Mouse (Mus musculus) ES-Bruce4 (cell line): Measurements from ENCODE around the gene Ccdc158. TPM values are rescaled to one million over a fixed set of nuclear protein-coding genes. Genes with fewer than 3 reads are reported as not detected.

ENCODE experiments used
- H3K27ac ChIP-seq: 2 replicates; pipeline ENCODE4 v1.5.1; 2012; ENCODE audit warnings: low read length, inconsistent platforms; ENCODE audit not compliant: insufficient read depth
- H3K27me3 ChIP-seq: 2 replicates; pipeline ENCODE4 v1.6.1; 2012; ENCODE audit warnings: mild to moderate bottlenecking, low read length, inconsistent platforms; ENCODE audit not compliant: control insufficient read depth, poor library complexity, insufficient read depth, severe bottlenecking
- H3K36me3 ChIP-seq: 2 replicates; pipeline ENCODE4 v1.6.1; 2012; ENCODE audit warnings: inconsistent platforms, mild to moderate bottlenecking, low read length, moderate library complexity; ENCODE audit not compliant: control insufficient read depth, poor library complexity, insufficient read depth, severe bottlenecking
- H3K4me1 ChIP-seq: one replicate; pipeline ENCODE4 v1.8.1; 2011; ENCODE audit warnings: low read length; ENCODE audit not compliant: control insufficient read depth, insufficient read depth
- H3K4me3 ChIP-seq: 2 replicates; pipeline ENCODE4 v1.5.1; 2011; ENCODE audit warnings: low read depth, mild to moderate bottlenecking, low read length
- H3K9ac ChIP-seq: 2 replicates; pipeline ENCODE4 v1.6.1; 2012; ENCODE audit warnings: low read depth, mild to moderate bottlenecking, inconsistent platforms; ENCODE audit not compliant: poor library complexity, severe bottlenecking
- H3K9me3 ChIP-seq: replicated peaks from 2 replicates; pipeline ENCODE4 v1.6.1; 2012; ENCODE audit warnings: mild to moderate bottlenecking, low read length, inconsistent platforms; ENCODE audit not compliant: control insufficient read depth, poor library complexity, insufficient read depth, severe bottlenecking
- CTCF ChIP-seq: IDR thresholded peaks from one replicate; pipeline ENCODE4 v1.8.1; 2011; ENCODE audit warnings: low read depth, low read length
- EP300 ChIP-seq: IDR thresholded peaks from 2 replicates; pipeline ENCODE4 v1.6.1; 2011; ENCODE audit warnings: low read depth, low read length; ENCODE audit not compliant: insufficient read depth
- POLR2A ChIP-seq: IDR thresholded peaks from one replicate; pipeline ENCODE4 v1.8.1; 2011; ENCODE audit warnings: low read length; ENCODE audit not compliant: insufficient read depth
- polyA plus RNA-seq: library from polyadenylated mRNA; stranded (reverse); fragments of >200 nt; gene quantifications from 2 replicates; pipeline ENCODE4 v1.2.4, GENCODE M21; 2011; ENCODE audit warnings: low read depth; ENCODE audit not compliant: missing spikeins, insufficient read depth, insufficient read length

Gene Ccdc158
- polyA plus RNA-seq, 1 experiment: 5.4 TPM

- Histone ChIP-seq H3K36me3 (no peaks in the 10 kb centered on the region), H3K4me1 (no peaks in the 10 kb centered on the region), H3K4me3 (no peak overlapping the region), H3K27ac (no peak overlapping the region), H3K9me3 (no peaks in the 10 kb centered on the region), H3K27me3 (peaks cover 3% of the 10 kb centered on the region), H3K9ac (no peak overlapping the region)
- TF ChIP-seq CTCF (no peak), EP300 (no peak), POLR2A (no peak)
Observed at GRCm38 (mm10) chr5:92596865-92597264, 78.2 kb downstream of the Ccdc158 start.

- no peak for TF ChIP-seq EP300
- no peak for TF ChIP-seq CTCF
- no peak for TF ChIP-seq POLR2A
- Histone ChIP-seq H3K9ac (no peak overlapping the region), H3K27ac (no peak overlapping the region), H3K9me3 (no peaks in the 10 kb centered on the region), H3K27me3 (no peaks in the 10 kb centered on the region), H3K4me1 (no peaks in the 10 kb centered on the region), H3K36me3 (no peaks in the 10 kb centered on the region), H3K4me3 (no peak overlapping the region)
Observed at GRCm38 (mm10) chr5:92595026-92595425, 80.0 kb downstream of the Ccdc158 start.

GRCm38 (mm10) chr5:92585932-92586331 is 89.1 kb downstream of the Ccdc158 start:
- H3K4me3 ChIP-seq: no peak overlapping the region
- TF ChIP-seq CTCF (no peak), EP300 (no peak), POLR2A (no peak)

GRCm38 (mm10) chr5:92579559-92579958 is 95.5 kb downstream of the Ccdc158 start:
- Histone ChIP-seq H3K4me3 (no peak overlapping the region), H3K9ac (no peak overlapping the region), H3K27ac (no peak overlapping the region), H3K36me3 (no peaks in the 10 kb centered on the region), H3K9me3 (no peaks in the 10 kb centered on the region), H3K4me1 (no peaks in the 10 kb centered on the region), H3K27me3 (no peaks in the 10 kb centered on the region)
- TF ChIP-seq EP300 (no peak), POLR2A (no peak), CTCF (no peak)

More at GRCm38 (mm10) chr5:92585932-92586331, 89.1 kb downstream of the Ccdc158 start:
- Histone ChIP-seq H3K27me3 (no peaks in the 10 kb centered on the region), H3K27ac (no peak overlapping the region), H3K9ac (no peak overlapping the region), H3K36me3 (no peaks in the 10 kb centered on the region), H3K9me3 (no peaks in the 10 kb centered on the region), H3K4me1 (no peaks in the 10 kb centered on the region)

- Histone ChIP-seq H3K27ac (no peak overlapping the region), H3K9me3 (no peaks in the 10 kb centered on the region), H3K4me1 (no peaks in the 10 kb centered on the region), H3K4me3 (no peak overlapping the region), H3K36me3 (no peaks in the 10 kb centered on the region), H3K9ac (no peak overlapping the region), H3K27me3 (no peaks in the 10 kb centered on the region)
- TF ChIP-seq POLR2A (no peak), EP300 (no peak), CTCF (no peak)
Observed at GRCm38 (mm10) chr5:92571232-92571631, 103.8 kb downstream of the Ccdc158 start.

GRCm38 (mm10) chr5:92562002-92562401 is 113.1 kb downstream of the Ccdc158 start:
- TF ChIP-seq POLR2A (no peak), CTCF (no peak), EP300 (no peak)
- Histone ChIP-seq H3K4me3 (no peak overlapping the region), H3K27ac (no peak overlapping the region)

More at GRCm38 (mm10) chr5:92562002-92562401, 113.1 kb downstream of the Ccdc158 start:
- no peak overlapping the region for H3K9ac ChIP-seq
- H3K9me3 ChIP-seq: no peaks in the 10 kb centered on the region
- no peaks in the 10 kb centered on the region for H3K27me3 ChIP-seq
- H3K36me3 ChIP-seq: no peaks in the 10 kb centered on the region
- H3K4me1 ChIP-seq: no peaks in the 10 kb centered on the region
